Mouse (Mus musculus) heart, postnatal 0 days (tissue): ENCODE data around the gene Zfp940.

Experiments
- CTCF ChIP-seq: IDR thresholded peaks from 2 replicates; pipeline ENCODE4 v1.5.1; 2016; ENCODE audit warnings: antibody characterized with exemption, control low read depth, low read depth
- EP300 ChIP-seq: IDR thresholded peaks from 2 replicates; pipeline ENCODE4 v1.6.1; 2016; ENCODE audit warnings: antibody characterized with exemption, low read depth

DNA sequence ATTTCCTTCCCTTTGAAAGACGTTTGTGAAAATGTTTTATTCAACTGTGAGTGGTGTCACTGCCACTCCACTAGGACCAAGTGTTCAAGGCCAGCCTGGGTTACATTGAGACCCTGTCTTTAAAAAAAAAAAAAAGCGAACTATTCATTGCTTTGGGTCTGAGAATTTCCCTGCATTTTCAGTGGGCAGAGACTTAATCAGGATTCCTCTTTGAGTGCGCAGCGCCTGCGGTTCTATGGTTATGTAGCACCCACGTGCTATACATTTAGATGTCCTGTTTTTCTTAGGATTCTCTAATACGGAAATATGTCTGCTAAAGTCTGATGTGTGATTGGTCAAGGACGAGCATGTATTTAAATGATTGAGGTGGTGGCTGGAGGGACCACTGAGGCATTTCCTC is 68.4 kb downstream of the Zfp940 start:
- TF ChIP-seq EP300 (no peak), CTCF (no peak)
